Mouse (Mus musculus) hindbrain, embryonic 12.5 days (tissue): ENCODE data around the gene Fgf2. TPM values are rescaled to one million over a fixed set of nuclear protein-coding genes. Genes with fewer than 3 reads are reported as not detected.

ENCODE experiments used
- ATAC-seq: fragments of 200-750 bp; cut with Nextera tagmentation; 2 replicates; pipeline ENCODE4 v1.8.0; 2017; ENCODE audit warnings: moderate TSS enrichment; ENCODE audit not compliant: low FRiP score
- H3K27ac ChIP-seq: fragments of 300-500 bp; sonication (generic); 2 replicates; pipeline ENCODE4 v1.5.1; 2016; ENCODE audit warnings: mild to moderate bottlenecking
- H3K27me3 ChIP-seq: fragments of 300-500 bp; sonication (generic); 2 replicates; pipeline ENCODE4 v1.6.1; 2016; ENCODE audit warnings: mild to moderate bottlenecking
- H3K36me3 ChIP-seq: fragments of 300-500 bp; sonication (generic); 2 replicates; pipeline ENCODE4 v1.6.1; 2016; ENCODE audit warnings: mild to moderate bottlenecking
- H3K4me1 ChIP-seq: fragments of 300-500 bp; sonication (generic); 2 replicates; pipeline ENCODE4 v1.6.1; 2016
- H3K4me2 ChIP-seq: fragments of 300-500 bp; sonication (generic); replicated peaks from 2 replicates; pipeline ENCODE4 v1.6.1; 2016; ENCODE audit warnings: mild to moderate bottlenecking
- H3K4me3 ChIP-seq: fragments of 300-500 bp; sonication (generic); 2 replicates; pipeline ENCODE4 v1.5.1; 2016; ENCODE audit warnings: mild to moderate bottlenecking
- H3K9ac ChIP-seq: fragments of 300-500 bp; sonication (generic); 2 replicates; pipeline ENCODE4 v1.6.1; 2016; ENCODE audit warnings: mild to moderate bottlenecking, moderate library complexity
- H3K9me3 ChIP-seq: fragments of 300-500 bp; sonication (generic); replicated peaks from 2 replicates; pipeline ENCODE4 v1.6.1; 2016; ENCODE audit warnings: mild to moderate bottlenecking
- WGBS: fragments of 180-500 bp; shearing (Covaris S2); methylation state at CpG from one replicate; pipeline ENCODE4 v1.1.7; 2016; 5-methylcytosine and 5-hydroxymethylcytosine counted together
- polyA plus RNA-seq: library from polyadenylated mRNA; unstranded; fragments of >200 nt; fragmentation: Nextera tagmentation; extraction: Ambion mirVana; gene quantifications from 2 replicates; pipeline ENCODE4 v1.2.1, GENCODE M21; 2016

The Fgf2 gene
- polyA plus RNA-seq, 1 experiment from 2014 or later = 1.0 TPM

- H3K9me3 ChIP-seq = no peaks in the 10 kb centered on the region
- WGBS = 97% methylated on average over 3 of the region's 3 CpGs
- no peak for ATAC-seq
- H3K4me3 ChIP-seq = no peak overlapping the region
- H3K4me1 ChIP-seq = peaks cover 7% of the 10 kb centered on the region
- peaks cover 16% of the 10 kb centered on the region for H3K36me3 ChIP-seq
- no peak overlapping the region for H3K9ac ChIP-seq
- H3K27me3 ChIP-seq = no peaks in the 10 kb centered on the region
- H3K4me2 ChIP-seq = no peak overlapping the region
- no peak overlapping the region for H3K27ac ChIP-seq
Measured at GRCm38 (mm10) chr3:37426069-37426468, 77.9 kb downstream of the Fgf2 start.

- Histone ChIP-seq H3K27ac (no peak overlapping the region), H3K9me3 (no peaks in the 10 kb centered on the region), H3K27me3 (no peaks in the 10 kb centered on the region), H3K4me3 (no peak overlapping the region), H3K36me3 (peaks cover 23% of the 10 kb centered on the region), H3K4me1 (no peaks in the 10 kb centered on the region), H3K4me2 (no peak overlapping the region), H3K9ac (no peak overlapping the region)
- no peak for ATAC-seq
Measured at GRCm38 (mm10) chr3:37430359-37430758, 82.2 kb downstream of the Fgf2 start.

GRCm38 (mm10) chr3:37439770-37440169, 91.6 kb downstream of the Fgf2 start:
- no peak overlapping the region for H3K27ac ChIP-seq
- no peak overlapping the region for H3K4me2 ChIP-seq
- H3K36me3 ChIP-seq = peaks cover 20% of the 10 kb centered on the region
- H3K27me3 ChIP-seq = no peaks in the 10 kb centered on the region
- no peak for ATAC-seq
- 94% methylated on average over 1 of the region's 1 CpGs for WGBS
- no peak overlapping the region for H3K9ac ChIP-seq
- no peak overlapping the region for H3K4me3 ChIP-seq
- no peaks in the 10 kb centered on the region for H3K9me3 ChIP-seq
- no peaks in the 10 kb centered on the region for H3K4me1 ChIP-seq

GRCm38 (mm10) chr3:37443409-37443808, 95.3 kb downstream of the Fgf2 start:
- no peak overlapping the region for H3K27ac ChIP-seq
- 97% methylated on average over 2 of the region's 2 CpGs for WGBS
- H3K27me3 ChIP-seq = no peaks in the 10 kb centered on the region
- H3K9me3 ChIP-seq = no peaks in the 10 kb centered on the region
- no peak overlapping the region for H3K4me3 ChIP-seq
- no peaks in the 10 kb centered on the region for H3K4me1 ChIP-seq
- no peak for ATAC-seq
- peaks cover 14% of the 10 kb centered on the region for H3K36me3 ChIP-seq
- no peak overlapping the region for H3K4me2 ChIP-seq
- H3K9ac ChIP-seq = no peak overlapping the region

GRCm38 (mm10) chr3:37455992-37456391, 107.8 kb downstream of the Fgf2 start:
- H3K36me3 ChIP-seq = no peaks in the 10 kb centered on the region
- H3K4me1 ChIP-seq = no peaks in the 10 kb centered on the region
- WGBS = 88% methylated on average over 1 of the region's 1 CpGs
- ATAC-seq = no peak
- no peak overlapping the region for H3K9ac ChIP-seq
- H3K4me3 ChIP-seq = no peak overlapping the region
- no peak overlapping the region for H3K27ac ChIP-seq
- H3K9me3 ChIP-seq = no peaks in the 10 kb centered on the region
- no peak overlapping the region for H3K4me2 ChIP-seq
- H3K27me3 ChIP-seq = no peaks in the 10 kb centered on the region

Other genes starting within 250 kb of the Fgf2 start
- gene Il2, start 222.4 kb upstream of the Fgf2 start, polyA plus RNA-seq = 0.66 and 0.73 TPM in 2 replicates
- gene Il21, start 115.7 kb upstream of the Fgf2 start, polyA plus RNA-seq = not detected in 2 replicates
- gene Bbs12, start 35.8 kb upstream of the Fgf2 start, polyA plus RNA-seq = 5.0 and 5.7 TPM in 2 replicates
- gene Cetn4, start 35.6 kb upstream of the Fgf2 start, polyA plus RNA-seq = 2.9 and 4.4 TPM in 2 replicates
- gene Spata5, start 71.5 kb downstream of the Fgf2 start, polyA plus RNA-seq = 31.0 and 35.3 TPM in 2 replicates
- 4.2 and 5.1 TPM in 2 replicates for gene Nudt6, start 71.9 kb downstream of the Fgf2 start, polyA plus RNA-seq